Mouse (Mus musculus) brain, embryonic 14.5 days (tissue): ENCODE measurements at regions not wholly inside any gene's neighbourhood (a gene's known extent, or its start where the extent isn't known, plus 50 kb on each side); places are given as distances from the start of the nearest gene placed in this dataset.

Experiments used
- CTCF ChIP-seq: fragments of 200-500 bp; IDR thresholded peaks from 2 replicates; pipeline ENCODE4 v1.5.1; 2012; ENCODE audit warnings: inconsistent platforms, mild to moderate bottlenecking, moderate library complexity, borderline replicate concordance; ENCODE audit not compliant: insufficient read depth, insufficient read length; ENCODE audit errors: extremely low read depth
- POLR2A ChIP-seq: fragments of 200-500 bp; IDR thresholded peaks from 2 replicates; pipeline ENCODE4 v1.6.1; 2012; ENCODE audit warnings: mild to moderate bottlenecking, inconsistent platforms, borderline replicate concordance; ENCODE audit not compliant: poor library complexity, insufficient read depth, insufficient read length, severe bottlenecking; ENCODE audit errors: extremely low read depth

GRCm38 (mm10) chr6:121560393-121560793 is 74.8 kb upstream of the A2m start:
- TF ChIP-seq CTCF (no peak), POLR2A (no peak)
